Mouse (Mus musculus) adrenal gland, postnatal 10 days (tissue): ENCODE measurements around the gene Sla2. TPM values are rescaled to one million over a fixed set of nuclear protein-coding genes. Genes with fewer than 3 reads are reported as not detected.
"Not testable (repeated sequence)": the region's sequence is repeated elsewhere in the genome, so short reads cannot be mapped to it uniquely, and the experiment has no call there.

Experiments used
- DNase-seq: peaks from one replicate; pipeline ENCODE4 v3.0.0; 2021; ENCODE audit warnings: mixed read lengths
- total RNA-seq, 2 experiments: library from RNA; stranded (reverse); gene quantifications; 2 replicates each; pipeline ENCODE4 v1.2.3; 2021

Gene Sla2
- total RNA-seq, 2 experiments from 2014 or later: 0.18 to 0.30 TPM

DNA sequence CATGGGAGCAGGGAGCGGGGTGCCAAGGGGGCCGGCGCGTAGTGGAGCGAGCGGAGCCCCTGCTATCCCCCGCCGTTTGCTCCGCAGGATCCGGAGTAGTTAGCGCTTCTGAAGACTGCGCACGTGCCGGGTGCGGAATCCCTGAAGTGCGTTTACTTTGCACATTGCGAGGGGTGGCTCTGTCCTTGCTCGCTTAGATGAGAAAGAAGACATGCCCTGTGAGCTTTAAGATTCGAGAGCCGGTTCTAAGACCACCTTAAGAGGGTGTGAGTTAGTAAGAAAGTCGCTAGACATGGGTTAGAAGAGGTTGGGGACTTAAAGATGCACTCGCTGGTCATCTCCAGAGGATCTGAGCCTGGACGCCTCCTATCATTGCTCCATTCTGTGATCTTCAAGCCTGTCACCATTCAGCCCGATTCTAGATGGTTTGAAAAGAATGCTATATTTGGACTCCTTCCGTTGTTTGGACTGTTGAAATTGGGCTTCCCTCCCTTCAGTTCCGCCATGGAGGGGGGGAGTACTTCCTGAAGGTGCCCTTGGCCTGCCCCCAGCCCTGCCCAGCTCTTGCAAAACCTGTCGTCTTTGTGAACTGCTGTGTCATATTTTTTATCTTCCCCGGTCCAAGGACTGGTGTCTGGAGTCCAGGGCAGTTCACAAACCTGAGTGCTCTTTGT lies 23.4 kb downstream of the Sla2 start:
- peak; percentile 83 for DNase-seq

- DNase-seq: peak; percentile 99
Measured at GRCm38 (mm10) chr2:156862772-156863486, 24.1 kb downstream of the Sla2 start, which contains the start of gene Rab5if. Rab5if (plus strand) TSS chr2:156863128.

GRCm38 (mm10) chr2:156862041-156862717 lies 24.8 kb downstream of the Sla2 start:
- peak; percentile 62 for DNase-seq

GRCm38 (mm10) chr2:156858671-156859070 lies 28.3 kb downstream of the Sla2 start:
- no peak for DNase-seq

DNA sequence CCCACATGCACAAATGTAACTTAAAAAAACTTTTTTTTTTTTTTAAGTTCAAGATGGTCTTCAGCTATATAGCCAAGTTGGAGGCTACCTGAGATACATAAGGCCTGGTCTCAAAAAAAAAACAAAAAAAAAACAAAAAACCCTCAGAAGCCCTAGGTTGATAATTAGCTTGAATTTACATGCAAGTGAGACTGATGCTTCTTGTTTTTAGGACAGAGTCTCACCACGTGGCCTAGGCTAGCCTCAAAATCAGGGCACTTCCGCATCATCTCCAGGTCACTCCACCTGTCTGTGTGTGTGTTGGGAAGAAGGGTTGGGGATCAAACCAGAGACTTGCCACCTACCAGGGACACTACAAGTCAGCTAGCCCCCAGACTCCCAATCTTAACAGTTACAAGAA lies 29.2 kb downstream of the Sla2 start, which contains the start of gene 4930518I15Rik:
4930518I15Rik (minus strand) TSS at position 112 of the 400 bp plus-strand sequence.
- no peak for DNase-seq

GRCm38 (mm10) chr2:156857385-156857791 lies 29.6 kb downstream of the Sla2 start:
- no peak for DNase-seq

GRCm38 (mm10) chr2:156856311-156856710 lies 30.7 kb downstream of the Sla2 start:
- no peak for DNase-seq

DNA sequence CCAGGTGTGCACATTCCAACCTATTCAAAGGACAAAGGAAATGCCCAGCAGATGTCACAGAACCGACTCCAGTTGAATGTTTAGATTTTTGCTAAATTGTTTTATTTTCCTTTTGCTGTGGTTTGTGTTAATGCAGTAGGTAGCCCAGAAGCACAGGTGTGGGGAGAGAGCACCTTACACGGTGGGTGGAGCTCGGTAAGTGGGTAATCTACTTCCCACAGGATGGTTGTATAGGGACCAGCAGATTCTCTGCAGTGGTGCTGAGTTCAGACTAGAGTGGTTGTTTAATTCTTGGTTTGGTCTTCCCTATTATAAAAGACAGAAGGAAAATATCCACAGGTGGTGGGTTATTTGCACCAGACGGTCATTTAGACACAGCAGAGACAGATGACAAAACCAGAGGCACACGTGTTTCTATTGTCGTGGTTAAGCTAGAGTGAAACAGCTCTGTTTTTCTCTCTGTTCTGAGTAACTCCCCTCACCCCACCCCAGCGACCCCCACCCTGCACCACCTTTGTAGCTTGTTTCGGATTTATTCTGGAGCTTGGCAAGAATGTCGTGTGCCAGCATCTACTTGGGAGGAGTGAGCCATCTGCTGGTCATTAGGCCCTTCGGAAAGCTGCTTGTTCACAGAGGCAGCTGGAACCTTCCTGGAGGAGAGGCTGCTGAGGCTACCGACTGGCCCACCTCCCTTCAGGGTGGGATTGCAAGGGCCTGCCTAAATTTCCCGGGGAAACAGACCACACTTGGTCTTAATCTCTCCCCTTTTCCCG lies 32.8 kb downstream of the Sla2 start:
- DNase-seq: peak; percentile 47

- DNase-seq: not testable (repeated sequence)
Measured at GRCm38 (mm10) chr2:156853584-156853983, 33.4 kb downstream of the Sla2 start.

DNA sequence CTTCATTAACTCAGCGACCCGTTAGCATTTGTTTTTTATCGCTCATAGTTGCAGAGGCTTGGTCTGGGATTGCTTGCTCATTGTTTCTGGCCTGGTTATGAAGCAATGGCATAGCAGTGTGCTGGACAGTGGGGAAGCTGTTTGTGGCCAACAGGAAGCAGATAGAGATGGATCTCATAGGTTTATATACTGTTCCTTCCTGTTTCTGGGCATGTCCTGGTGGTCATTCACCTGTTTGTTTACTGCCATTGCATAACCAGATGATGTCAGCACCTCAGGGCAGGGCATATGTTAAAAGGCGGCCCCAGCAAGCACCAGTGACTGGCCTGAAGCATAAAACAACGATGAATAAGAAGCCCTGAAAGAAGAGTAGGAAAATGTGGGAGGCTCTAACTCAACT lies 36.5 kb downstream of the Sla2 start:
- DNase-seq: no peak

DNA sequence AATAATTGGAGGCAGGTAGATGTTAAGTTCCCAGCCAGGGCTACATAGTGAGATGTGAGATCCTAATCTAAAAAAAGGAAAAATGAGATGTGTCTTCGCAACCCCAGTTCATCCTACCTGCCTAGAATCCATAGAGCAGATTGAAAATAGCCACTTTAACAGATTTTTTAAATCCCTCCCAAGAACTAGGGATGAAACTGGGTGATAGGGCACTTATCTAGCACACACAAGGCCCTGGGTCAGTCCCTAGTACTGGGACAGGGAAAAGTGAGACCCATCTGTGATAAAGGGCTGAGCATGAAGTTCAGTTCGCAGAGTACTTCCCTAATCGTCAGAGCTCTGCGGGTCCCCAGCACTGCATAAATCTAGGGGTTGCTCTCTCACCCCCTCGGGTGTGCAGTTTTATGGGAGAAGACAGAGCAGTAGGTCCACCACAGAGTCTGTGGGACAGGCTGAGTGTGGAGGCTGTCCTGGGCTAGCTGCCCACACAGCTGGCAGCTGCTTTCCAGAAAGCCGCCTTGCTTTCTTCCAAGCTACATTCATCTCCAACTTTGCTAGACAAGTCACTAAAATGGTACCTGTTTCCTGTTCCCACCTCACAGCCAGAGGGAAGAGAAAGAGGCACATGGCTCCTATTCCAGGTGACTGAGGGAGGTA lies 38.3 kb downstream of the Sla2 start:
- no peak for DNase-seq

GRCm38 (mm10) chr2:156847653-156848052 lies 39.3 kb downstream of the Sla2 start:
- no peak for DNase-seq

GRCm38 (mm10) chr2:156844715-156845114 lies 42.3 kb downstream of the Sla2 start:
- no peak for DNase-seq

GRCm38 (mm10) chr2:156843331-156843730 lies 43.7 kb downstream of the Sla2 start:
- DNase-seq: no peak

- DNase-seq: no peak
Measured at GRCm38 (mm10) chr2:156842711-156843110, 44.3 kb downstream of the Sla2 start.

DNA sequence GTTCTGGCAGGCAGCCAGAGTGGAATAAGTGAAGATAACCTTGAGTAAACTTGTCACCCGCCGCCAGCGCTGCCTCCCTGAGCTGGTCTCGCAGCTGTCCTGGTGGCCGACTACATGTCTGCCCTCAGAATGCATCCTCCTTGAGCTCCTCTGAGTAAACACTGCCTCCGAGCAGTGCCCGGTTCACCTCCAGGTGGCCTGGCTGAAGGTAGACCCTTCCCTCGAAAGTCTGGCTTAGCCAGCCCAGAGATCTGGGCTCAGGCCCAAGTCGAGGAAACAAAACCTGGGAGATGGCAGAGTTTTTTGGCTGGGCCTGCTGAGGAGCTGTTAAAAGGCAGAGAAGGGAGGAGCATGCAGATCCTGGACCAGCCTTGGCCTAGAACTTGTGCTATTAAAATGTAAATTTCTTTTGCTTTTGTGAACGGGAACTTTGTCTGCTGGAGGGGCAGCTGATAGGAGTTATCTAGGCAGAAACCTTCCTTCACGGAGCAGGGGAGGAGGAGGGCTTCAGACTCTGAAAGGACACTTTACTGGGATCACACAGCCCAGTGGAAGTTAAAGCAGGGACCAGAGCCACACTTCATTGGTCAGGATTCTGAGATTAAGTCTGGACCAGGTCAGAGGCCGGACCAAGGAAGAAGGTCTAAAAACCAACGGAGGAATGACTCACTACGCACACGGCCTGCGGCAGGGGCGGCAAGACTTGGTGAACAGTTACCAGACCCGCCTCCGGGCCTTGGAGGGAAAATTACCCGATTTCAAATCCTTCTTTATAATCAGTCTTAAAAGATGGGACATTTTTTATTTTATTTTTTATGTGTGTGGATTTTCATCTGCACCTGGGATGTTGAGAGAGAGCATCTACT lies 44.9 kb downstream of the Sla2 start:
- DNase-seq: peak; percentile 73

DNA sequence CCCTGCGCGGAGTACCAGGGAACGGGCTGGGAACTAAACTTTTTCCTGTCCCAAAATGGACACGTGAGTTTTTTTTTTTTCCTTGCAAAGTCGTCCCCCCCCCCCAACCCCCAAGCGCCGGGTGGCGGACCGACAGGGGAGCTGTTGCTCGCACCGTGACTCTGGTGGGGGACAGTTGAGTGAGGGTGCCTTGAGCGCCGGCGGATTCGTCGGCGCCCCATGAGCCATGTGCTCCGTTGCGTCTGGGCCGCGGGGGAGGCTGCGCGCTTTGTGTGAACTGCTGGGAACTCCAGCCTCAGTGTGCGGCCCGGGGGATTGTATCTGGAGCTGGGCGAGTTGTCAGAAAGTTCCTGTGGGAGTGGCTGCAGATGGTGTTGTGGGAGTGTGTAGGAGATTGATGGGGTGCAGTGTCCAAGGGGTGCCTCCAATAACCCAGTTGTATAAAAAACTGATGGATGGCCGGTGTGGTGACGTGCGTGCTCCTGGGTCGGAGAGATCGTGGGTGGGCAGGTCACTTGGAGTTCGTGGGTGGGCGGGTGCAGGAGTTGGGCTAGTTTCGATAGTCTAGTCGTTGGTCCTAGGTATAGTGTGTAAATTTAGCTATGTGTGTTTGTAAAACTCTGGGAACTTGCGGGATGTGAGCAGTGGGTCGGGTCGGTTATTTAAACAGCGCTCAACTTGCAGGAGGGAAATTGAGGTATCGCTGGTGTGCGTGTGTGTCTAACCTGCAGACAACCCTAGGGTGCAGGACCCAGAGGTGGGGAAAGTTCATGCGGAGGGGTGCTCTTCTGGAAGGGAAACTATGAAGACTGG lies 45.8 kb downstream of the Sla2 start:
- DNase-seq: peak; percentile 73

DNA sequence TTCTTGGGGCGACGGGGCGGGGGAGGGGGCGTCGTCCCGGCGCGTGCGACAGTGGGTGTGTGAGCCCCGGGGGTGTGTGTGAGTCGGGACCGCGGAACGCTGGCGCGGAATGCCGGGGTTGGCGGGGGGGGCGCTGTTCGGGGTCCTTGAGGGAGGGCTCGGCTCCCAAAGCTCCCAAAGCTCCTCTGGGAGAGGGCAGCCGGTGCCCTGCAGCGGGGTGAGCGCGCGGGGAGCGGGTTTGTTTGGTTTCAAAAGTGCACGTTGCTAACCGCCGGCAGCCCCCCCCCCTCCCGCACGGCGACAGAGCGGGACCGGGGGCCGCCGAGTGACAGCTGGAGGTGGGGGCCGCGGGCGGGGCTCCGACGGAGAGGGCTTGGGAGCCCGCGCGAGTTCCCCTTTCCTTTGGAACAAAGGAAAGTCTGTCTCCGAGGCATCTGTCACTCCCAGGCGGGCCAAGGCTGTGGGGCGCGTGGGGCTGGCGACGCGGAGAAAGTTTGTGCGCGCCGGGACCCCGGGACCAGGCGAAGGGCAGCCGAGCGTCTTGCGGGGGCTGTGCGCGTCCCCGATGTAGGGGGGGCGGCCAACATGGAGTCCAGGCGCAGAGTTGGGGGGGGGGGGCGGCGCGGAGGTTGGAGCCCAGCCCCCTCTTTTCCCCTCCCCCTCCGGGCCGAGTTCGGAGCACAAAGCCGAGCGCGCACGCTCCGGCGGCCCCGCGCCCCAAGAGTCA lies 46.5 kb downstream of the Sla2 start:
- peak; percentile 60 for DNase-seq
